Mouse (Mus musculus) forebrain, postnatal 0 days (tissue): ENCODE data around the gene Itgb2. TPM values are rescaled to one million over a fixed set of nuclear protein-coding genes. Genes with fewer than 3 reads are reported as not detected.
A peak's percentile ranks its signal among the peaks of the same experiment; 100 is the strongest.

Experiments used
- ATAC-seq: fragments of 200-750 bp; cut with Nextera tagmentation; 2 replicates; pipeline ENCODE4 v1.8.0; 2017; ENCODE audit warnings: mild to moderate bottlenecking, moderate library complexity
- DNase-seq: peaks from one replicate; pipeline ENCODE4 v3.0.0-alpha.2; 2015
- H3K27ac ChIP-seq: fragments of 300-500 bp; sonication (generic); 2 replicates; pipeline ENCODE4 v1.5.1; 2014; ENCODE audit warnings: low read depth, mild to moderate bottlenecking, antibody characterized with exemption, low read length, moderate library complexity, mixed read lengths
- H3K27me3 ChIP-seq: fragments of 300-500 bp; sonication (generic); 2 replicates; pipeline ENCODE4 v1.6.1; 2014; ENCODE audit warnings: mild to moderate bottlenecking, low read length, mixed read lengths; ENCODE audit not compliant: insufficient read depth
- H3K36me3 ChIP-seq: fragments of 300-500 bp; sonication (generic); 2 replicates; pipeline ENCODE4 v1.6.1; 2014; ENCODE audit warnings: mild to moderate bottlenecking, moderate library complexity; ENCODE audit not compliant: insufficient read depth
- H3K4me1 ChIP-seq: fragments of 300-500 bp; sonication (generic); 2 replicates; pipeline ENCODE4 v1.6.1; 2014; ENCODE audit warnings: antibody characterized with exemption; ENCODE audit not compliant: insufficient read depth
- H3K4me2 ChIP-seq: fragments of 300-500 bp; sonication (generic); 2 replicates; pipeline ENCODE4 v1.6.1; 2014; ENCODE audit warnings: low read depth, mild to moderate bottlenecking, moderate library complexity
- H3K4me3 ChIP-seq: fragments of 300-500 bp; sonication (generic); 2 replicates; pipeline ENCODE4 v1.5.1; 2014; ENCODE audit warnings: low read depth, low read length, mixed read lengths
- H3K9ac ChIP-seq: fragments of 300-500 bp; sonication (generic); 2 replicates; pipeline ENCODE4 v1.6.1; 2014; ENCODE audit warnings: mild to moderate bottlenecking
- H3K9me3 ChIP-seq: fragments of 300-500 bp; sonication (generic); 2 replicates; pipeline ENCODE4 v1.6.1; 2016; ENCODE audit warnings: low read length
- CTCF ChIP-seq: sonication (generic); IDR thresholded peaks from 2 replicates; pipeline ENCODE4 v1.5.1; 2016; ENCODE audit warnings: antibody characterized with exemption, control low read depth, low read depth
- WGBS: fragments of 180-500 bp; shearing (Covaris S2); extraction: QIAGEN DNeasy Blood & Tissue Kit; methylation state at CpG from one replicate; pipeline ENCODE4 v1.1.7; 2014; 5-methylcytosine and 5-hydroxymethylcytosine counted together
- polyA plus RNA-seq: library from polyadenylated mRNA; unstranded; fragments of >200 nt; fragmentation: Nextera tagmentation; extraction: Ambion mirVana; gene quantifications from 2 replicates; pipeline ENCODE4 v1.2.1, GENCODE M21; 2015
- total RNA-seq: library from RNA; depleted of rRNA; stranded (reverse); fragments of >200 nt; gene quantifications from 2 replicates; pipeline ENCODE4 v1.2.3, GENCODE M21; 2014

Gene Itgb2
- total and polyA plus RNA-seq, 2 experiments from 2014 or later = 1.1 to 1.2 TPM

DNA sequence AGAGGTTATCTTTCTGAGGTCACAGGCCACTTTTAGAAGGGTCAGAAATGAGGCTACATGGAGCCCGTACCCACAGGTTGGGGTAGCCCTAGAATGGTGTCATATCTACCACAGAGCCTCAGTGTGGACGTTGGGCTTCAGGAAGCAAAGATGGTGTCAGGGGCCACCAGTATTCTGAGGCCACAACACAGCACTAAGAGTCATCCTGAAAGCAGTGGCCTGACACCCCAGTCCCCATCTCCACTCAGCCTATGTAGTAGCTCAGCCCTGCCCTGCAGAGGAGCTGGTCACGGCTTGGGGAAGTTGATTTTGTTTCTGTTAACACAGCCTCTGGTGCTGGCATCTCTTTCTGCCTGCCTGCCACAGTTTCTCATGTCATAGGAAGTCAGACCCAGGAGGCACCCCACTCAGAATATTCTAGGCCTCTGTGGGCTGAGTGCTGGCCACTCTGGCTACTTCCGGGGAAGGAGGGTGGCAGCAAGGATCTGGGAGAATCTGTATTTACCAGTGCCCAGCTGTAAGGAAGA lies 10.6 kb downstream of the Itgb2 start:
- WGBS = 83% methylated on average over 4 of the region's 4 CpGs
- Histone ChIP-seq H3K36me3 (no peaks in the 10 kb centered on the region), H3K4me2 (no peak overlapping the region), H3K4me3 (no peak overlapping the region), H3K9me3 (no peaks in the 10 kb centered on the region), H3K4me1 (no peaks in the 10 kb centered on the region), H3K9ac (no peak overlapping the region), H3K27ac (no peak overlapping the region), H3K27me3 (no peaks in the 10 kb centered on the region)
- ATAC-seq = no peak
- TF ChIP-seq CTCF = no peak
- DNase-seq = no peak

- H3K9ac ChIP-seq = no peak overlapping the region
- no peak overlapping the region for H3K4me2 ChIP-seq
- H3K27ac ChIP-seq = no peak overlapping the region
- DNase-seq (no peak), ATAC-seq (no peak)
- H3K4me3 ChIP-seq = no peak overlapping the region
- H3K4me1 ChIP-seq = no peaks in the 10 kb centered on the region
- H3K36me3 ChIP-seq = no peaks in the 10 kb centered on the region
- no peaks in the 10 kb centered on the region for H3K27me3 ChIP-seq
- no peak for TF ChIP-seq CTCF
- 85% methylated on average over 10 of the region's 10 CpGs for WGBS
- no peaks in the 10 kb centered on the region for H3K9me3 ChIP-seq
Observed at GRCm38 (mm10) chr10:77541864-77542666, 12.0 kb downstream of the Itgb2 start.

GRCm38 (mm10) chr10:77543226-77543625 lies 13.2 kb downstream of the Itgb2 start:
- no peak overlapping the region for H3K9ac ChIP-seq
- no peaks in the 10 kb centered on the region for H3K4me1 ChIP-seq
- no peak overlapping the region for H3K4me3 ChIP-seq
- no peaks in the 10 kb centered on the region for H3K9me3 ChIP-seq
- no peaks in the 10 kb centered on the region for H3K36me3 ChIP-seq
- WGBS = 49% methylated on average over 7 of the region's 7 CpGs
- no peak for ATAC-seq
- no peak for DNase-seq
- peak; percentile 30; the same call in 1 of the 2 replicates for TF ChIP-seq CTCF
- H3K27me3 ChIP-seq = no peaks in the 10 kb centered on the region
- H3K4me2 ChIP-seq = no peak overlapping the region
- no peak overlapping the region for H3K27ac ChIP-seq

GRCm38 (mm10) chr10:77544916-77545315 lies 14.9 kb downstream of the Itgb2 start:
- no peak overlapping the region for H3K9ac ChIP-seq
- H3K4me3 ChIP-seq = no peak overlapping the region
- TF ChIP-seq CTCF = no peak
- 60% methylated on average over 5 of the region's 5 CpGs for WGBS
- no peaks in the 10 kb centered on the region for H3K27me3 ChIP-seq
- ATAC-seq = no peak
- H3K4me2 ChIP-seq = no peak overlapping the region
- DNase-seq = no peak
- no peaks in the 10 kb centered on the region for H3K9me3 ChIP-seq
- no peaks in the 10 kb centered on the region for H3K4me1 ChIP-seq
- no peak overlapping the region for H3K27ac ChIP-seq
- no peaks in the 10 kb centered on the region for H3K36me3 ChIP-seq

DNA sequence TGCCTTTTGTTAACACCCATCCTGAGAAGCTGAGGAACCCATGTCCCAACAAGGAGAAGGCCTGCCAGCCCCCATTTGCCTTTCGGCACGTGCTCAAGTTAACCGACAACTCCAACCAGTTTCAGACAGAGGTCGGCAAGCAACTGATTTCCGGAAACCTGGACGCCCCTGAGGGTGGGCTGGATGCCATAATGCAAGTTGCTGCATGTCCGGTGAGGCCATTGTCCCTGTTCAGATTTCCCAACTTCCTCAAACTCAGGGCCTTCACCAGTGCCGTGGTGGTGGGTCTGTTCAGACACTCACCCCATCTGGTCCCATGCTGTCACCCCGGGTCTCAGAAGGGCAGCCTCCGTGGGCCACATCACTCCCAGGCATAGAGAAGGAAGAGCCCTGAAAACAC lies 18.5 kb downstream of the Itgb2 start:
- Histone ChIP-seq H3K9ac (no peak overlapping the region), H3K27ac (no peak overlapping the region), H3K9me3 (no peaks in the 10 kb centered on the region), H3K4me3 (no peak overlapping the region), H3K27me3 (no peaks in the 10 kb centered on the region), H3K4me1 (no peaks in the 10 kb centered on the region), H3K4me2 (no peak overlapping the region), H3K36me3 (no peaks in the 10 kb centered on the region)
- ATAC-seq (no peak), DNase-seq (no peak)
- WGBS = 87% methylated on average over 10 of the region's 10 CpGs
- TF ChIP-seq CTCF = no peak

DNA sequence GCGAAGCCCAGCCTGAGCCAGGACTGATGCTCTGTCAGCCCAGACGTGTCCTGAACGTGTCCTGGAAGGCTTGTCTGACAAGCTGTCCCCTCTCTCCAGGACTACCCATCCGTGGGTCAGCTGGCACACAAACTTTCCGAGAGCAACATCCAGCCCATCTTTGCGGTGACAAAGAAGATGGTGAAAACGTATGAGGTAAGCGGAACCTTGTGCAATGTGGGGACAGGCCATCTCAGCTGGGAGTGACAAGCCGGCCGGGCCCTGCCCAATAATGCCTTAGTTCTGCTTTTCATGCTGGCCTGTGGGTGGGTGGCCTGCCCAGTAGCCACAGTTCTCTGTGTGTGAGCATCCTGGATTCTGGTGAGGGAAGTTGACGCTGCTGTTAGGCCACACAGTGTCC lies 20.8 kb downstream of the Itgb2 start:
- Histone ChIP-seq H3K36me3 (no peaks in the 10 kb centered on the region), H3K9ac (no peak overlapping the region), H3K27ac (no peak overlapping the region), H3K27me3 (no peaks in the 10 kb centered on the region), H3K9me3 (no peaks in the 10 kb centered on the region), H3K4me3 (no peak overlapping the region), H3K4me1 (no peaks in the 10 kb centered on the region), H3K4me2 (no peak overlapping the region)
- no peak for DNase-seq
- no peak for TF ChIP-seq CTCF
- 75% methylated on average over 11 of the region's 11 CpGs for WGBS
- no peak for ATAC-seq

DNA sequence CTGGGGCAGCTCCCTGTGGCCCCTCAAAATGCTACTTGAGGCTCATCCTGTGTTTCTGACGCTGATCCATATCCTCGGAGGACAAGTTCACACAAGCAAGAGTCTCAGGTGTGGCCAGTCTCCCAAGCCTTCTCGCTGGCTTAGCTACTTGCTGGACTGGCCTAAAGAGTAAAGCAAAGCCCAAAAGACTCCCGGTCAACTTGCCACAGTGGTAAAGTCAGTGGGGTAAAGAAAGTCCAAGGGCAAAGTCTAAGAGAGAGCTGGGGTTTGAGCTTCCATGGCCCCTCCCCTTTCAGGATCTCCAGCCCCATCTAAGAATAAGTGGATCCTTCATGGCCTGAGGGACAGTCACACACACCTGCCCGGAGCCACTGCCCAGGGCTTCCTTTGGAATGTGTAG lies 22.1 kb downstream of the Itgb2 start:
- WGBS = 88% methylated on average over 5 of the region's 5 CpGs
- DNase-seq (no peak), ATAC-seq (no peak)
- Histone ChIP-seq H3K36me3 (no peaks in the 10 kb centered on the region), H3K27ac (no peak overlapping the region), H3K9me3 (no peaks in the 10 kb centered on the region), H3K4me2 (no peak overlapping the region), H3K4me1 (no peaks in the 10 kb centered on the region), H3K27me3 (no peaks in the 10 kb centered on the region), H3K9ac (no peak overlapping the region), H3K4me3 (no peak overlapping the region)
- TF ChIP-seq CTCF = no peak
